Comparison of ENCODE assay signal across 9 mouse cellular contexts in genomic region chr5:35189113-35189797, GRCm38 (mm10).
DNase-seq lines count a peak whose midpoint lies in the region; ATAC-seq and TF ChIP-seq lines count a peak whose summit lies in the region.
"Had no signal": no experiment of that assay in that cellular context is flagged by ENCODE, and none has a peak within 500 bp of the region (broad histone marks: within the 10 kb centered on the region; RNA-seq: fewer than 3 reads in every experiment).

No protein-coding gene starts in this region.

- H3K27ac ChIP-seq in hindbrain, embryonic 16.5 days (ENCODE audit: low read depth, low read length), result peak overlapping the region; percentile 51
- no peak overlapping the region; the same call in 1 of the 2 replicates for H3K27ac ChIP-seq in left cerebral cortex, adult 2 months
- H3K27ac ChIP-seq in midbrain, embryonic 16.5 days (ENCODE audit: low read length), result no peak overlapping the region
- no peak overlapping the region for H3K27ac ChIP-seq in intestine, embryonic 16.5 days (ENCODE audit: low read length)
- H3K27ac ChIP-seq: liver, embryonic 15.5 days had no signal

- no peak overlapping the region for H3K4me3 ChIP-seq in hindbrain, embryonic 16.5 days (ENCODE audit: low read length)
- H3K4me3 ChIP-seq in left cerebral cortex, adult 2 months, result no peak overlapping the region
- H3K4me3 ChIP-seq in midbrain, embryonic 16.5 days (ENCODE audit: low read depth, low read length), result no peak overlapping the region
- H3K4me3 ChIP-seq in intestine, embryonic 16.5 days (ENCODE audit: low read length), result no peak overlapping the region
- H3K4me3 ChIP-seq: liver, embryonic 15.5 days had no signal

- intact Hi-C loops in left cerebral cortex, adult 2 months (cut with DNase I), result no loop called here

- H3K36me3 ChIP-seq in hindbrain, embryonic 16.5 days (ENCODE audit: control insufficient read depth, insufficient read depth, low read length), result no peaks in the 10 kb centered on the region
- H3K36me3 ChIP-seq in midbrain, embryonic 16.5 days (ENCODE audit: control insufficient read depth, insufficient read depth, low read length), result no peaks in the 10 kb centered on the region
- no peaks in the 10 kb centered on the region for H3K36me3 ChIP-seq in intestine, embryonic 16.5 days (ENCODE audit: control insufficient read depth, insufficient read depth, low read length)
- H3K36me3 ChIP-seq: liver, embryonic 15.5 days had no signal

- H3K4me1 ChIP-seq in hindbrain, embryonic 16.5 days (ENCODE audit: control insufficient read depth, insufficient read depth, low read depth, low read length), result peaks cover 14% of the 10 kb centered on the region
- peaks cover 2% of the 10 kb centered on the region; the same call in 1 of the 2 replicates for H3K4me1 ChIP-seq in midbrain, embryonic 16.5 days (ENCODE audit: control insufficient read depth, insufficient read depth, low read length)
- H3K4me1 ChIP-seq in intestine, embryonic 16.5 days (ENCODE audit: control insufficient read depth, insufficient read depth, low read length), result peaks cover 4% of the 10 kb centered on the region; the same call in 1 of the 2 replicates
- H3K4me1 ChIP-seq: liver, embryonic 15.5 days had no signal

- 50% methylated on average over 12 of the region's 12 CpGs for WGBS in hindbrain, embryonic 16.5 days
- 71% methylated on average over 12 of the region's 12 CpGs for WGBS in midbrain, embryonic 16.5 days
- 67% methylated on average over 12 of the region's 12 CpGs for WGBS in intestine, embryonic 16.5 days

- DNase-seq in adrenal gland, adult 18-20 months (ENCODE audit: low spot score in 2 of 2), result peak; percentile 85 to 90
- peak; percentile 26 to 49 for DNase-seq in gastrocnemius, adult 8-10 months (ENCODE audit: low spot score in 2 of 2)
- peak; percentile 70 to 75 for DNase-seq in left cerebral cortex, adult 2 months (ENCODE audit: extremely low spot score in 1 of 2, low spot score in 2 of 2)
- no peak for DNase-seq in embryo, embryonic 11 days

- TF ChIP-seq CTCF in left cerebral cortex, adult 2 months (IDR thresholded peaks at IDR 0.05), result no peak

- H3K4me2 ChIP-seq in hindbrain, embryonic 16.5 days (ENCODE audit: low read length), result no peak overlapping the region
- H3K4me2 ChIP-seq in midbrain, embryonic 16.5 days (ENCODE audit: low read length), result no peak overlapping the region
- no peak overlapping the region for H3K4me2 ChIP-seq in intestine, embryonic 16.5 days (ENCODE audit: low read depth, low read length)
- H3K4me2 ChIP-seq: liver, embryonic 15.5 days had no signal

- H3K9ac ChIP-seq in hindbrain, embryonic 16.5 days (ENCODE audit: low read depth, low read length), result no peak overlapping the region
- H3K9ac ChIP-seq in midbrain, embryonic 16.5 days (ENCODE audit: low read depth, low read length), result no peak overlapping the region
- H3K9ac ChIP-seq in intestine, embryonic 16.5 days (ENCODE audit: low read depth, low read length), result no peak overlapping the region
- H3K9ac ChIP-seq: liver, embryonic 15.5 days had no signal

- H3K9me3 ChIP-seq in hindbrain, embryonic 16.5 days (ENCODE audit: control insufficient read depth, low read length), result no peaks in the 10 kb centered on the region
- H3K9me3 ChIP-seq in midbrain, embryonic 16.5 days (replicated peaks; ENCODE audit: control insufficient read depth, low read length, poor library complexity, severe bottlenecking), result no peaks in the 10 kb centered on the region
- no peaks in the 10 kb centered on the region for H3K9me3 ChIP-seq in intestine, embryonic 16.5 days (ENCODE audit: control insufficient read depth, low read length)
- H3K9me3 ChIP-seq: liver, embryonic 15.5 days had no signal

- H3K27me3 ChIP-seq in hindbrain, embryonic 16.5 days (replicated peaks; ENCODE audit: control insufficient read depth, insufficient read depth, low read length), result no peaks in the 10 kb centered on the region
- no peaks in the 10 kb centered on the region for H3K27me3 ChIP-seq in midbrain, embryonic 16.5 days (ENCODE audit: control insufficient read depth, insufficient read depth, low read depth, low read length)
- H3K27me3 ChIP-seq in intestine, embryonic 16.5 days (replicated peaks; ENCODE audit: control insufficient read depth, insufficient read depth, low read length), result no peaks in the 10 kb centered on the region

- peak; percentile 91 for ATAC-seq in cerebellum, adult (ENCODE audit: insufficient number of reproducible peaks, low FRiP score, low TSS enrichment)
- peak; percentile 94 for ATAC-seq in hindbrain, embryonic 16.5 days
- ATAC-seq in midbrain, embryonic 16.5 days, result peak; percentile 91
- ATAC-seq in intestine, embryonic 16.5 days, result no peak
